Mouse (Mus musculus) adrenal gland, adult 18-20 months (tissue): ENCODE data around the gene Actn4. TPM values are rescaled to one million over a fixed set of nuclear protein-coding genes. Genes with fewer than 3 reads are reported as not detected.

Source experiments
- DNase-seq, 2 experiments: peaks; one replicate each; pipeline ENCODE4 v3.0.0; 2021 to 2022; ENCODE audit warnings: low spot score in 2 of 2
- total RNA-seq, 2 experiments: library from RNA; stranded (reverse); gene quantifications; 1 replicate in 1 of 2; 2 replicates in 1 of 2; pipeline ENCODE4 v1.2.3; 2021

Gene Actn4
- total RNA-seq, 2 experiments from 2014 or later = 197 to 233 TPM

GRCm38 (mm10) chr7:28862817-28863499, 99.2 kb downstream of the Actn4 start:
- no peak for DNase-seq

GRCm38 (mm10) chr7:28860898-28861297, 101.2 kb downstream of the Actn4 start:
- DNase-seq = no peak

GRCm38 (mm10) chr7:28859953-28860352, 102.2 kb downstream of the Actn4 start:
- DNase-seq = no peak

- no peak for DNase-seq
Measured at GRCm38 (mm10) chr7:28850642-28851041, 111.5 kb downstream of the Actn4 start.

- no peak for DNase-seq
Measured at GRCm38 (mm10) chr7:28849700-28850236, 112.4 kb downstream of the Actn4 start.

GRCm38 (mm10) chr7:28847273-28847672, 114.9 kb downstream of the Actn4 start:
- DNase-seq = no peak

Other genes starting within 250 kb of the Actn4 start
- 1 to 10 TPM; 2.4 to 2.8 TPM for gene Fbxo17, start 245.5 kb downstream of the Actn4 start, total RNA-seq
- gene Mrps12, start 220.5 kb downstream of the Actn4 start, total RNA-seq = 10 to 100 TPM; 72.4 to 79.4 TPM
- 10 to 100 TPM; 15.6 to 17.2 TPM for gene Sars2, start 220.3 kb downstream of the Actn4 start, total RNA-seq
- gene Ccer2, start 206.2 kb downstream of the Actn4 start, total RNA-seq = not detected
- 10 to 100 TPM; 78.1 to 86.7 TPM for gene Sirt2, start 195.6 kb downstream of the Actn4 start, total RNA-seq
- gene Nfkbib, start 194.8 kb downstream of the Actn4 start, total RNA-seq = 10 to 100 TPM; 44.0 to 55.4 TPM
- gene Rinl, start 173.4 kb downstream of the Actn4 start, total RNA-seq = 1 to 10 TPM; 2.6 to 3.2 TPM
- 100 to 1,000 TPM; 327 to 346 TPM for gene Hnrnpl, start 153.8 kb downstream of the Actn4 start, total RNA-seq
- gene Ech1, start 137.1 kb downstream of the Actn4 start, total RNA-seq = 100 to 1,000 TPM; 474 to 780 TPM
- 10 to 100 TPM; 10.3 to 14.0 TPM for gene Lgals4, start 128.5 kb downstream of the Actn4 start, total RNA-seq
- gene Lgals7, start 98.5 kb downstream of the Actn4 start, total RNA-seq = under 1 TPM in 1 of 2 experiments, not detected in 1; 0.54 TPM
- gene Capn12, start 80.9 kb downstream of the Actn4 start, total RNA-seq = under 1 TPM; 0.16 to 0.17 TPM
- gene Eif3k, start 19.5 kb upstream of the Actn4 start, total RNA-seq = 100 to 1,000 TPM; 227 to 253 TPM
- gene Map4k1, start 19.7 kb upstream of the Actn4 start, total RNA-seq = 1 to 10 TPM in 1 of 2 experiments, under 1 TPM in 1; 0.96 to 2.4 TPM
- 1 to 10 TPM in 1 of 2 experiments, under 1 TPM in 1; 0.23 to 1.0 TPM for gene Ryr1, start 162.8 kb upstream of the Actn4 start, total RNA-seq
- 1 to 10 TPM; 1.4 to 1.9 TPM for gene Rasgrp4, start 172.5 kb upstream of the Actn4 start, total RNA-seq
- gene Fam98c, start 193.9 kb upstream of the Actn4 start, total RNA-seq = 1 to 10 TPM; 9.1 to 9.8 TPM
- under 1 TPM; 0.64 to 0.83 TPM for gene Ggn, start 207.9 kb upstream of the Actn4 start, total RNA-seq
- 1 to 10 TPM; 5.3 to 7.0 TPM for gene Spred3, start 208.1 kb upstream of the Actn4 start, total RNA-seq
- gene Psmd8, start 218.4 kb upstream of the Actn4 start, total RNA-seq = 100 to 1,000 TPM; 180 to 223 TPM